Mouse (Mus musculus) ES-Bruce4 (cell line): ENCODE data around the gene Mon2.

Source experiments
- CTCF ChIP-seq: IDR thresholded peaks from one replicate; pipeline ENCODE4 v1.8.1; 2011; ENCODE audit warnings: low read depth, low read length
- EP300 ChIP-seq: IDR thresholded peaks from 2 replicates; pipeline ENCODE4 v1.6.1; 2011; ENCODE audit warnings: low read depth, low read length; ENCODE audit not compliant: insufficient read depth

DNA sequence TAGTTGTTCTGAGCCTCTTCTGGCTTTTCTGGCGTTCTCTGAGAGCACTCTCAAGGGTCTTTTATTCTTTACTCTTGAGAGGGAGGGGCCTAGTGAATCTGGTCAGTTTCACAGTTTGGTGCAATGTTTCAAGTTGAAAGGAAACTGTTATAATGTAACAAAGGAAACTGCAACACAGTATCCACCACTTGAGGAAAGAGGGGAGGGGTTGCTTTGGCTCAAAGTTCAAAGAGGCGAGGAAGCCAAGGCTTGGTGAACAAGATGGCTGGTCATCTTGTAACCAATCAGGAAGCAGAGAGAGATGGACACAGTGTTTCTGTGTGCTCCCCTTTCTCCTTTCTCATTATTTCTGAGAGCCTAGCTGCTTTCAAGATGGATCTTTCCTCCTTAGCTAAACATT is 10.5 kb upstream of the Mon2 start:
- TF ChIP-seq CTCF = no peak
- no peak for TF ChIP-seq EP300
